Mouse (Mus musculus) spleen, postnatal 0 days (tissue): ENCODE measurements around the gene Cdh15. TPM values are rescaled to one million over a fixed set of nuclear protein-coding genes. Genes with fewer than 3 reads are reported as not detected.

ENCODE experiments used
- polyA plus RNA-seq: library from polyadenylated mRNA; unstranded; fragments of >200 nt; fragmentation: Nextera tagmentation; extraction: Ambion mirVana; gene quantifications from 2 replicates; pipeline ENCODE4 v1.2.1, GENCODE M21; 2015

Cdh15 gene
- polyA plus RNA-seq, result not detected in 2 replicates

DNA sequence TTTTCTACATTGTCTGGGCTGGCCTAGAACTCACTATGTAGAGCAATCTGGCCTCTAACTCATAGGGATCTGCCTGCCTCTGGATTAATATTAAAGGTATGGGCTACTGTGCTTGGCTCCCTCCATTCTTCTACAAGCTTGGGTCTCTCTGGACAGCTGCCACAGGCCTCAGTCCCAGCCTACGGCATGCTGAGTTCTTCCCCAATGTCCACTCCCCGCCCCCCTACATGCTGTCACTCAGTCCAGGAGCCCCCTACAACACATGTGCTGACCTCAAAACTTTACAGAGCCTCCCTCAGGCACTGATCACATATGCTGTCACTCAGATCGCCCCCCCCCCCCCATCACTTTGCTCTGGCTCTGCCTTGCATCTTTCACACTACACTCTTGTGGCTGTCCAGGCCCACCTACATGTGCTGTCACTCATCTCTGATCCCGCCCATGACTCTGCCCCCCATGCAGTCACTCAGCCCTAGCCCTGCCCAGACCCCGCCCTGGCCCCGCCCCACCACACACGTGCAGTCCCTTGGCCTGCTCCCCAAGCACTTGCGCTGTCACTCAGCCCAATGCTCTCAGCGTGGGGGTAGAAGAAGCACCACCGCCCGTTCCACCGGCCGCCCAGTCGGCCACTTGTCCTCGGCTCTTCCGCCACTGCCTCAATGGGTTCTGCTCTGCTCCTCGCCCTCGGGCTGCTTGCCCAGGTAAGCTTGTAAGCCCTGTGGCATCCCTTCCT, at the start of gene Cdh15:
Gene Cdh15, plus strand, starts transcription at position 138 of the 733 bp plus-strand sequence.

Other genes with a start within 250 kb of the Cdh15 start
- 7.5 and 10.0 TPM in 2 replicates for gene Galns, start 236.5 kb upstream of the Cdh15 start, polyA plus RNA-seq
- gene Trappc2l, start 236.3 kb upstream of the Cdh15 start, polyA plus RNA-seq, result 30.1 and 37.3 TPM in 2 replicates
- not detected in 2 replicates for gene Pabpn1l, start 225.2 kb upstream of the Cdh15 start, polyA plus RNA-seq
- 7.4 and 8.1 TPM in 2 replicates for gene Cbfa2t3, start 148.9 kb upstream of the Cdh15 start, polyA plus RNA-seq
- gene Acsf3, start 72.5 kb upstream of the Cdh15 start, polyA plus RNA-seq, result 7.0 and 7.6 TPM in 2 replicates
- gene Ankrd11, start 194.3 kb downstream of the Cdh15 start, polyA plus RNA-seq, result 34.2 and 41.3 TPM in 2 replicates
- 28.2 and 29.1 TPM in 2 replicates for gene Spg7, start 215.0 kb downstream of the Cdh15 start, polyA plus RNA-seq